Mouse (Mus musculus) brain, embryonic 14.5 days (tissue): Measurements from ENCODE around the gene Timeless.
A peak's percentile ranks its signal among the peaks of the same experiment; 100 is the strongest.

Experiments
- CTCF ChIP-seq: fragments of 200-500 bp; IDR thresholded peaks from 2 replicates; pipeline ENCODE4 v1.5.1; 2012; ENCODE audit warnings: inconsistent platforms, mild to moderate bottlenecking, moderate library complexity, borderline replicate concordance; ENCODE audit not compliant: insufficient read depth, insufficient read length; ENCODE audit errors: extremely low read depth
- POLR2A ChIP-seq: fragments of 200-500 bp; IDR thresholded peaks from 2 replicates; pipeline ENCODE4 v1.6.1; 2012; ENCODE audit warnings: mild to moderate bottlenecking, inconsistent platforms, borderline replicate concordance; ENCODE audit not compliant: poor library complexity, insufficient read depth, insufficient read length, severe bottlenecking; ENCODE audit errors: extremely low read depth

DNA sequence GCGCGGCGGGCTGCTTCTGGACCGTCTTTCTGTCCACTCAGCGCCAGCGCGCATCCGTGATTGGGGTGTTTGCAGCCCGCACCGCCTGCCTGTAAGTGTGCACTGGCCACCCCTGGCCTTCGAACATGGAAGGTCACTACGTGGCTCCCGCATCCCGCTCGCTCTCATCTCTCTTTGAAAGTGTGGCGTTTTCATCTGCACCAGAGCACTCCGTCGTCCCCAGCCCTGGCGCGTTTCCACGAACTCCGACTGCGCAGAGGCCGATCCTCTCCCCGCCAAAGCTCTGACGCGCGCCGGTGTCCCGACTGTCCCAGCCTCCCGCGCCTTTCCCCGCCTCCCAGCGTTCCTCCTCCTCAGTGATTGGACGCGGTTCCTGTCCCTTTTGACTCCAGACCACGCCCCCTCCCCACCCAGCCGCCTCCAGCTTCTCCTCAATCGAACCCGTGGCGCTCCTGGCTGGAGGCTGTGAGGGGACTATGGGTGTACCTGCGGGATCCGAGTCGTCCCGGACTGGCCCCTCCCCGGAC, 37.8 kb upstream of the Timeless start, which contains the start of gene Gls2:
- TF ChIP-seq CTCF (no peak), POLR2A (peak; percentile 11; the same call in 1 of the 2 replicates)
